Mouse (Mus musculus): ENCODE results near the gene Eya2. TPM values are rescaled to one million over a fixed set of nuclear protein-coding genes. Genes with fewer than 3 reads are reported as not detected.

Gene Eya2
- polyA plus RNA-seq, 1 experiment from 2014 or later: 0.16 TPM

GRCm38 (mm10) chr2:165656541-165656940, 61.7 kb downstream of the Eya2 start:
- no peaks in the 10 kb centered on the region for H3K27me3 ChIP-seq (replicated peaks; ENCODE audit: control insufficient read depth, insufficient read depth, low read length)
- ATAC-seq: no peak
- no peaks in the 10 kb centered on the region for H3K4me1 ChIP-seq (replicated peaks; ENCODE audit: control insufficient read depth, insufficient read depth, low read length)
- no peak for TF ChIP-seq CTCF (IDR thresholded peaks at IDR 0.05; ENCODE audit: low read depth)
- no peak overlapping the region for H3K27ac ChIP-seq (ENCODE audit: low read depth, low read length)
- H3K4me3 ChIP-seq (ENCODE audit: low read depth, low read length): no peak overlapping the region
- H3K9ac ChIP-seq (ENCODE audit: low read depth, low read length): no peak overlapping the region
- no peaks in the 10 kb centered on the region for H3K9me3 ChIP-seq (ENCODE audit: control insufficient read depth)
- 80% methylated on average over 4 of the region's 4 CpGs for WGBS
- H3K4me2 ChIP-seq (replicated peaks; ENCODE audit: low read depth): no peak overlapping the region
- no peaks in the 10 kb centered on the region for H3K36me3 ChIP-seq (ENCODE audit: control insufficient read depth, insufficient read depth)

GRCm38 (mm10) chr2:165656956-165657355, 62.1 kb downstream of the Eya2 start:
- no peak overlapping the region for H3K4me2 ChIP-seq (replicated peaks; ENCODE audit: low read depth)
- no peak for TF ChIP-seq CTCF (IDR thresholded peaks at IDR 0.05; ENCODE audit: low read depth)
- H3K27ac ChIP-seq (ENCODE audit: low read depth, low read length): no peak overlapping the region
- H3K4me3 ChIP-seq (ENCODE audit: low read depth, low read length): no peak overlapping the region
- no peak for ATAC-seq
- no peaks in the 10 kb centered on the region for H3K4me1 ChIP-seq (replicated peaks; ENCODE audit: control insufficient read depth, insufficient read depth, low read length)
- no peaks in the 10 kb centered on the region for H3K27me3 ChIP-seq (replicated peaks; ENCODE audit: control insufficient read depth, insufficient read depth, low read length)
- 58% methylated on average over 6 of the region's 6 CpGs for WGBS
- H3K9ac ChIP-seq (ENCODE audit: low read depth, low read length): no peak overlapping the region
- no peaks in the 10 kb centered on the region for H3K9me3 ChIP-seq (ENCODE audit: control insufficient read depth)
- no peaks in the 10 kb centered on the region for H3K36me3 ChIP-seq (ENCODE audit: control insufficient read depth, insufficient read depth)

GRCm38 (mm10) chr2:165659552-165659951, 64.7 kb downstream of the Eya2 start:
- H3K9me3 ChIP-seq (ENCODE audit: control insufficient read depth): no peaks in the 10 kb centered on the region
- TF ChIP-seq CTCF (IDR thresholded peaks at IDR 0.05; ENCODE audit: low read depth): no peak
- no peak for ATAC-seq
- no peak overlapping the region for H3K4me3 ChIP-seq (ENCODE audit: low read depth, low read length)
- H3K4me1 ChIP-seq (replicated peaks; ENCODE audit: control insufficient read depth, insufficient read depth, low read length): no peaks in the 10 kb centered on the region
- H3K9ac ChIP-seq (ENCODE audit: low read depth, low read length): no peak overlapping the region
- WGBS: 68% methylated on average over 5 of the region's 5 CpGs
- no peaks in the 10 kb centered on the region for H3K27me3 ChIP-seq (replicated peaks; ENCODE audit: control insufficient read depth, insufficient read depth, low read length)
- no peak overlapping the region for H3K27ac ChIP-seq (ENCODE audit: low read depth, low read length)
- H3K36me3 ChIP-seq (ENCODE audit: control insufficient read depth, insufficient read depth): no peaks in the 10 kb centered on the region
- no peak overlapping the region for H3K4me2 ChIP-seq (replicated peaks; ENCODE audit: low read depth)

GRCm38 (mm10) chr2:165663266-165663665, 68.4 kb downstream of the Eya2 start:
- H3K9ac ChIP-seq (ENCODE audit: low read depth, low read length): no peak overlapping the region

GRCm38 (mm10) chr2:165664648-165665047, 69.8 kb downstream of the Eya2 start:
- Histone ChIP-seq H3K4me1 (replicated peaks; ENCODE audit: control insufficient read depth, insufficient read depth, low read length) (no peaks in the 10 kb centered on the region), H3K9ac (ENCODE audit: low read depth, low read length) (no peak overlapping the region), H3K27ac (ENCODE audit: low read depth, low read length) (no peak overlapping the region), H3K27me3 (replicated peaks; ENCODE audit: control insufficient read depth, insufficient read depth, low read length) (no peaks in the 10 kb centered on the region), H3K9me3 (ENCODE audit: control insufficient read depth) (no peaks in the 10 kb centered on the region), H3K4me3 (ENCODE audit: low read depth, low read length) (no peak overlapping the region), H3K4me2 (replicated peaks; ENCODE audit: low read depth) (no peak overlapping the region), H3K36me3 (ENCODE audit: control insufficient read depth, insufficient read depth) (no peaks in the 10 kb centered on the region)
- ATAC-seq: no peak
- 61% methylated on average over 7 of the region's 7 CpGs for WGBS
- no peak for TF ChIP-seq CTCF (IDR thresholded peaks at IDR 0.05; ENCODE audit: low read depth)

More at GRCm38 (mm10) chr2:165663266-165663665, 68.4 kb downstream of the Eya2 start:
- TF ChIP-seq CTCF (IDR thresholded peaks at IDR 0.05; ENCODE audit: low read depth): no peak
- H3K4me2 ChIP-seq (replicated peaks; ENCODE audit: low read depth): no peak overlapping the region
- H3K4me1 ChIP-seq (replicated peaks; ENCODE audit: control insufficient read depth, insufficient read depth, low read length): no peaks in the 10 kb centered on the region
- 93% methylated on average over 7 of the region's 7 CpGs for WGBS
- H3K27me3 ChIP-seq (replicated peaks; ENCODE audit: control insufficient read depth, insufficient read depth, low read length): no peaks in the 10 kb centered on the region
- H3K4me3 ChIP-seq (ENCODE audit: low read depth, low read length): no peak overlapping the region
- no peak for ATAC-seq
- no peak overlapping the region for H3K27ac ChIP-seq (ENCODE audit: low read depth, low read length)
- H3K9me3 ChIP-seq (ENCODE audit: control insufficient read depth): no peaks in the 10 kb centered on the region
- H3K36me3 ChIP-seq (ENCODE audit: control insufficient read depth, insufficient read depth): no peaks in the 10 kb centered on the region

GRCm38 (mm10) chr2:165665176-165665575, 70.3 kb downstream of the Eya2 start:
- WGBS: 34% methylated on average over 5 of the region's 5 CpGs
- no peaks in the 10 kb centered on the region for H3K36me3 ChIP-seq (ENCODE audit: control insufficient read depth, insufficient read depth)
- H3K4me1 ChIP-seq (replicated peaks; ENCODE audit: control insufficient read depth, insufficient read depth, low read length): no peaks in the 10 kb centered on the region
- H3K4me3 ChIP-seq (ENCODE audit: low read depth, low read length): no peak overlapping the region
- no peaks in the 10 kb centered on the region for H3K9me3 ChIP-seq (ENCODE audit: control insufficient read depth)
- H3K4me2 ChIP-seq (replicated peaks; ENCODE audit: low read depth): no peak overlapping the region
- ATAC-seq: no peak
- H3K9ac ChIP-seq (ENCODE audit: low read depth, low read length): no peak overlapping the region
- TF ChIP-seq CTCF (IDR thresholded peaks at IDR 0.05; ENCODE audit: low read depth): no peak
- H3K27me3 ChIP-seq (replicated peaks; ENCODE audit: control insufficient read depth, insufficient read depth, low read length): no peaks in the 10 kb centered on the region
- H3K27ac ChIP-seq (ENCODE audit: low read depth, low read length): no peak overlapping the region

GRCm38 (mm10) chr2:165667096-165667495, 72.3 kb downstream of the Eya2 start:
- ATAC-seq: no peak
- no peak for TF ChIP-seq CTCF (IDR thresholded peaks at IDR 0.05; ENCODE audit: low read depth)
- H3K9ac ChIP-seq (ENCODE audit: low read depth, low read length): no peak overlapping the region

More at GRCm38 (mm10) chr2:165667096-165667495, 72.3 kb downstream of the Eya2 start:
- Histone ChIP-seq H3K4me2 (replicated peaks; ENCODE audit: low read depth) (no peak overlapping the region), H3K4me3 (ENCODE audit: low read depth, low read length) (no peak overlapping the region), H3K4me1 (replicated peaks; ENCODE audit: control insufficient read depth, insufficient read depth, low read length) (no peaks in the 10 kb centered on the region), H3K9me3 (ENCODE audit: control insufficient read depth) (no peaks in the 10 kb centered on the region), H3K27me3 (replicated peaks; ENCODE audit: control insufficient read depth, insufficient read depth, low read length) (no peaks in the 10 kb centered on the region), H3K27ac (ENCODE audit: low read depth, low read length) (no peak overlapping the region), H3K36me3 (ENCODE audit: control insufficient read depth, insufficient read depth) (no peaks in the 10 kb centered on the region)
- 30% methylated on average over 2 of the region's 2 CpGs for WGBS
